Mouse (Mus musculus) limb, embryonic 10.5 days (tissue): Measurements from ENCODE around the gene Cs. TPM values are rescaled to one million over a fixed set of nuclear protein-coding genes. Genes with fewer than 3 reads are reported as not detected.
"Not testable (repeated sequence)": the region's sequence is repeated elsewhere in the genome, so short reads cannot be mapped to it uniquely, and the experiment has no call there.

Source experiments
- DNase-seq: peaks from one replicate; pipeline ENCODE4 v3.0.0-alpha.2; 2017; ENCODE audit warnings: low spot score
- H3K27ac ChIP-seq: fragments of 300-500 bp; sonication (generic); 2 replicates; pipeline ENCODE4 v1.5.1; 2016; ENCODE audit warnings: mild to moderate bottlenecking
- H3K27me3 ChIP-seq: fragments of 300-500 bp; sonication (generic); 2 replicates; pipeline ENCODE4 v1.6.1; 2016; ENCODE audit warnings: low read depth, mild to moderate bottlenecking; ENCODE audit not compliant: poor library complexity, severe bottlenecking
- H3K36me3 ChIP-seq: fragments of 300-500 bp; sonication (generic); 2 replicates; pipeline ENCODE4 v1.6.1; 2016; ENCODE audit warnings: mild to moderate bottlenecking, moderate library complexity
- H3K4me1 ChIP-seq: fragments of 300-500 bp; sonication (generic); 2 replicates; pipeline ENCODE4 v1.6.1; 2016
- H3K4me3 ChIP-seq: fragments of 300-500 bp; sonication (generic); 2 replicates; pipeline ENCODE4 v1.5.1; 2016; ENCODE audit warnings: mild to moderate bottlenecking, moderate library complexity
- H3K9me3 ChIP-seq: fragments of 300-500 bp; sonication (generic); replicated peaks from 2 replicates; pipeline ENCODE4 v1.6.1; 2016; ENCODE audit warnings: mild to moderate bottlenecking
- WGBS: fragments of 180-500 bp; shearing (Covaris S2); methylation state at CpG from one replicate; pipeline ENCODE4 v1.1.7; 2016; 5-methylcytosine and 5-hydroxymethylcytosine counted together
- polyA plus RNA-seq: library from polyadenylated mRNA; unstranded; fragments of >200 nt; fragmentation: Nextera tagmentation; extraction: Ambion mirVana; gene quantifications from 2 replicates; pipeline ENCODE4 v1.2.1, GENCODE M21; 2016

Cs gene
- polyA plus RNA-seq, 1 experiment from 2014 or later: 248 TPM

GRCm38 (mm10) chr10:128310902-128311301 is 26.6 kb upstream of the Cs start:
- Histone ChIP-seq H3K4me1 (no peaks in the 10 kb centered on the region), H3K27me3 (no peaks in the 10 kb centered on the region), H3K27ac (no peak overlapping the region), H3K9me3 (no peaks in the 10 kb centered on the region), H3K36me3 (peaks cover 83% of the 10 kb centered on the region), H3K4me3 (no peak overlapping the region)
- no peak for DNase-seq
- WGBS: 94% methylated on average over 4 of the region's 4 CpGs

- Histone ChIP-seq H3K4me1 (no peaks in the 10 kb centered on the region), H3K36me3 (peaks cover 94% of the 10 kb centered on the region), H3K9me3 (no peaks in the 10 kb centered on the region), H3K27me3 (no peaks in the 10 kb centered on the region), H3K27ac (no peak overlapping the region), H3K4me3 (no peak overlapping the region)
- DNase-seq: no peak
- 93% methylated on average over 8 of the region's 8 CpGs for WGBS
These were observed 22.0 kb upstream of the Cs start for GRCm38 (mm10) chr10:128315578-128315977.

- Histone ChIP-seq H3K4me3 (peak overlapping the region; percentile 80), H3K4me1 (peaks cover 18% of the 10 kb centered on the region), H3K27ac (peak overlapping the region; percentile 98), H3K27me3 (no peaks in the 10 kb centered on the region), H3K36me3 (peaks cover 74% of the 10 kb centered on the region), H3K9me3 (no peaks in the 10 kb centered on the region)
- WGBS: 66% methylated on average over 12 of the region's 12 CpGs
- DNase-seq: peak; percentile 58
These were observed 15.9 kb upstream of the Cs start for GRCm38 (mm10) chr10:128321641-128322040.

GRCm38 (mm10) chr10:128322141-128323108 is 15.1 kb upstream of the Cs start, which contains the start of gene Cnpy2:
Gene Cnpy2, plus strand, starts transcription at chr10:128322459.
- under 1% methylated on average over 40 of the region's 40 CpGs for WGBS
- H3K4me3 ChIP-seq: peak within 1 kb of the TSS; percentile 80
- peaks cover 74% of the 10 kb centered on the region for H3K36me3 ChIP-seq
- H3K27me3 ChIP-seq: no peaks in the 10 kb centered on the region
- H3K27ac ChIP-seq: peak within 1 kb of the TSS; percentile 98
- no peaks in the 10 kb centered on the region for H3K9me3 ChIP-seq
- H3K4me1 ChIP-seq: peaks cover 18% of the 10 kb centered on the region
- DNase-seq: peak; percentile 97

- peaks cover 74% of the 10 kb centered on the region for H3K36me3 ChIP-seq
- H3K27me3 ChIP-seq: no peaks in the 10 kb centered on the region
- no peak for DNase-seq
- H3K27ac ChIP-seq: peak overlapping the region; percentile 98
- WGBS: 78% methylated on average over 8 of the region's 8 CpGs
- H3K4me1 ChIP-seq: peaks cover 18% of the 10 kb centered on the region
- no peaks in the 10 kb centered on the region for H3K9me3 ChIP-seq
- peak overlapping the region; percentile 80 for H3K4me3 ChIP-seq
These were observed 14.0 kb upstream of the Cs start for GRCm38 (mm10) chr10:128323516-128323915.

- 95% methylated on average over 8 of the region's 8 CpGs for WGBS
- H3K4me3 ChIP-seq: no peak overlapping the region
- no peaks in the 10 kb centered on the region for H3K9me3 ChIP-seq
- no peaks in the 10 kb centered on the region for H3K27me3 ChIP-seq
- H3K4me1 ChIP-seq: peaks cover 13% of the 10 kb centered on the region
- peaks cover 62% of the 10 kb centered on the region for H3K36me3 ChIP-seq
- H3K27ac ChIP-seq: no peak overlapping the region
- DNase-seq: no peak
These were observed 10.7 kb upstream of the Cs start for GRCm38 (mm10) chr10:128326825-128327224.

GRCm38 (mm10) chr10:128327610-128328009 is 9.9 kb upstream of the Cs start:
- Histone ChIP-seq H3K9me3 (no peaks in the 10 kb centered on the region), H3K36me3 (peaks cover 62% of the 10 kb centered on the region), H3K27ac (no peak overlapping the region), H3K4me1 (peaks cover 13% of the 10 kb centered on the region), H3K4me3 (no peak overlapping the region), H3K27me3 (no peaks in the 10 kb centered on the region)
- no peak for DNase-seq
- WGBS: 90% methylated on average over 10 of the region's 10 CpGs

GRCm38 (mm10) chr10:128332358-128333249 is 4.9 kb upstream of the Cs start:
- H3K36me3 ChIP-seq: peaks cover 22% of the 10 kb centered on the region
- WGBS: 82% methylated on average over 6 of the region's 6 CpGs
- H3K4me3 ChIP-seq, H3K4me1 ChIP-seq, DNase-seq, H3K27me3 ChIP-seq, H3K27ac ChIP-seq, H3K9me3 ChIP-seq: not testable (repeated sequence)

GRCm38 (mm10) chr10:128335582-128335981 is 2.0 kb upstream of the Cs start:
- peak; percentile 81 for DNase-seq
- peaks cover 22% of the 10 kb centered on the region for H3K4me1 ChIP-seq
- H3K27ac ChIP-seq: no peak overlapping the region
- H3K4me3 ChIP-seq: no peak overlapping the region
- 5% methylated on average over 4 of the region's 4 CpGs for WGBS
- no peaks in the 10 kb centered on the region for H3K27me3 ChIP-seq
- H3K9me3 ChIP-seq: no peaks in the 10 kb centered on the region
- peaks cover 13% of the 10 kb centered on the region for H3K36me3 ChIP-seq

GRCm38 (mm10) chr10:128336195-128336594 is 1.3 kb upstream of the Cs start:
- 91% methylated on average over 3 of the region's 3 CpGs for WGBS
- no peak overlapping the region for H3K4me3 ChIP-seq
- H3K36me3 ChIP-seq: peaks cover 16% of the 10 kb centered on the region
- no peak for DNase-seq
- no peak overlapping the region for H3K27ac ChIP-seq
- H3K4me1 ChIP-seq: peaks cover 22% of the 10 kb centered on the region
- no peaks in the 10 kb centered on the region for H3K9me3 ChIP-seq
- H3K27me3 ChIP-seq: no peaks in the 10 kb centered on the region

GRCm38 (mm10) chr10:128336597-128336996 is 937 bp upstream of the Cs start:
- WGBS: 86% methylated on average over 3 of the region's 3 CpGs
- DNase-seq: no peak
- no peaks in the 10 kb centered on the region for H3K27me3 ChIP-seq
- H3K4me1 ChIP-seq: peaks cover 22% of the 10 kb centered on the region
- peak overlapping the region; percentile 96 for H3K4me3 ChIP-seq
- H3K27ac ChIP-seq: peak overlapping the region; percentile 90; the same call in 1 of the 2 replicates
- H3K9me3 ChIP-seq: no peaks in the 10 kb centered on the region
- peaks cover 20% of the 10 kb centered on the region for H3K36me3 ChIP-seq

GRCm38 (mm10) chr10:128338415-128338814 is 881 bp downstream of the Cs start:
- DNase-seq: no peak
- 27% methylated on average over 5 of the region's 5 CpGs for WGBS
- H3K27ac ChIP-seq: peak overlapping the region; percentile 90
- no peaks in the 10 kb centered on the region for H3K9me3 ChIP-seq
- H3K4me1 ChIP-seq: peaks cover 22% of the 10 kb centered on the region
- H3K36me3 ChIP-seq: peaks cover 36% of the 10 kb centered on the region
- peak overlapping the region; percentile 96 for H3K4me3 ChIP-seq
- no peaks in the 10 kb centered on the region for H3K27me3 ChIP-seq
